Mouse (Mus musculus) C2C12 (cell line): Measurements from ENCODE around the gene Mlxip.
A peak's percentile ranks its signal among the peaks of the same experiment; 100 is the strongest.

Experiments
- CEBPB ChIP-seq: IDR thresholded peaks from one replicate; pipeline ENCODE4 v1.6.1; 2011; ENCODE audit warnings: low read depth, mild to moderate bottlenecking, control low read depth, moderate library complexity
- CTCF ChIP-seq: IDR thresholded peaks from one replicate; pipeline ENCODE4 v1.5.1; 2011; ENCODE audit not compliant: control insufficient read depth, insufficient read depth, insufficient read length
- FOSL1 ChIP-seq: IDR thresholded peaks from one replicate; pipeline ENCODE4 v1.8.0; 2011; ENCODE audit warnings: mild to moderate bottlenecking, low read length; ENCODE audit not compliant: poor library complexity, insufficient read depth, severe bottlenecking
- MAX ChIP-seq: IDR thresholded peaks from one replicate; pipeline ENCODE4 v1.6.1; 2011; ENCODE audit warnings: mild to moderate bottlenecking, control low read depth
- MYOD1 ChIP-seq: IDR thresholded peaks from one replicate; pipeline ENCODE4 v1.6.1; 2011; ENCODE audit warnings: low read depth; ENCODE audit not compliant: control insufficient read depth, insufficient read length
- MYOG ChIP-seq: IDR thresholded peaks from one replicate; pipeline ENCODE4 v1.6.1; 2011; ENCODE audit not compliant: control insufficient read depth, insufficient read length; ENCODE audit errors: extremely low read depth
- USF1 ChIP-seq: IDR thresholded peaks from one replicate; pipeline ENCODE4 v1.6.1; 2011; ENCODE audit warnings: low read depth, mild to moderate bottlenecking, control low read depth, moderate library complexity

DNA sequence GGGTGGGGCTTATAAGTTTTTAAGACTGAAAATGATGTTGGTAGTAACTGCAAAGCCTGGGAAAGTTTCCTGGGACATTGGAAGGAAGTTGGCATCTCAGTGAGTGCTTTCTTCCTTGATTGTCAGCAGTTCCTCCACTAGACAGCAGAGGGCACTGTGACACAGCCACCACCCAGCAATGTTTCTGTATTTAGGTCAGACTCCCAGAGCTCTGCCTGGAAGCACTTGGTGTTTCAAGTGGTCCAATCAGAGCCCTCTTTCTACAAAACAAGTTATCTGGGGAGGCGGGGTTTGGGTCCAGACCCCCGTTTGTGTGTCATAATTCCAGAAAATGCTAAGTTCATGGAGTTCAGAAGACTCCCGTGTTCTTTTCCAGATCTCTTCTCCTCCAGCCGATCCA, 49.5 kb downstream of the Mlxip start:
- TF ChIP-seq CTCF = peak; percentile 43
- no peak for TF ChIP-seq MAX
- TF ChIP-seq USF1 = no peak
- no peak for TF ChIP-seq MYOD1
- TF ChIP-seq MYOG = no peak
- no peak for TF ChIP-seq FOSL1
- no peak for TF ChIP-seq CEBPB
